Mouse (Mus musculus) B cell, adult 67 days (primary cell): Measurements from ENCODE around the gene Rtn3. TPM values are rescaled to one million over a fixed set of nuclear protein-coding genes. Genes with fewer than 3 reads are reported as not detected.

ENCODE experiments used
- total RNA-seq, 2 experiments: library from RNA; stranded (reverse); gene quantifications; 4 replicates each; pipeline ENCODE4 v1.2.4; 2023

Rtn3 gene
- 10 to 100 TPM; 57.4 to 63.0 TPM for total RNA-seq

DNA sequence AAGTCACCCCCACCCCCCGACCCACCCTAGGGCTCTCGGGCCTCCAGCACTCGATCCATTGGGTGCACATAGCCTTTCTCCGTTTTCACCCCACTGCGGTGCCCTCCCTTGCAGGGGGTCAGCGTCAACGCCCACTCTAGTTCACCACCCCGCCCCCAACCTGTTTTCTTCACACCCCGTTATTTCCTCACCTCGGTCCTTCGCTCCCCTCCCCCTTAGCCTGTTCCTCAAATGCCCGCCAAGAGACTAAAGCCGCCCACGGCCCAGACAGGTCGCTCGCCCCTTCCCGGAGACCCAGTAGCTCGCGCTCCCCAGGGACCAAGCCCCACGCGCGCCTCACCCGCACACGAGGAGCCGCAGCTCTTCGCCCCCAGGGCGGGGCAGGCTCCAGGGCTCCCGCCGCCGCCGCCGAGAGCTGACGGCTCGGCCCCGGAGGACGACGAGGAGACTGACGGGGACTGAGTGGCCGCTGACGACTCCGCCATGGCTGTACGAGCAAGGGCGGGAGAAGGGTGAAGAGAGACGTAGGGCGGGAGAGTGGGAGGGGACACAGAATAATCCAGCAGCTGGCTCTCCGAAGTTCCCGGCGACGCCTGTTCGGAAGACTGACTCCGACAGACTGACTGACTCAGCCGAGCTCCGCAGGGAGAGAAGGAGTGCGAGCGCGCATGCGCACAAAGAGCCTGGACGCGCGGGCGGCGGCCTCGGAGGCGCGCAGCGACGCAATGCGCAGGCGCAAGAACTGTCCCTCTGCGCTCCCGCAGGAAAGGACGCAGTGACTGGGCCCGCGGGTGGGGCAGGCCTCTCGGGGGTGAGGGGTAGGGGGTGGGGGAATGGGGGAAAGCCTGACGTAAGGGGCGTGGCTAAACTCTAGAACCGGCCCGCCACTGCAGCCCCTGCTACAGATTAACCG, at the start of gene Rtn3:
Gene Rtn3, minus strand, starts transcription at position 683 of the 913 bp plus-strand sequence.

DNA sequence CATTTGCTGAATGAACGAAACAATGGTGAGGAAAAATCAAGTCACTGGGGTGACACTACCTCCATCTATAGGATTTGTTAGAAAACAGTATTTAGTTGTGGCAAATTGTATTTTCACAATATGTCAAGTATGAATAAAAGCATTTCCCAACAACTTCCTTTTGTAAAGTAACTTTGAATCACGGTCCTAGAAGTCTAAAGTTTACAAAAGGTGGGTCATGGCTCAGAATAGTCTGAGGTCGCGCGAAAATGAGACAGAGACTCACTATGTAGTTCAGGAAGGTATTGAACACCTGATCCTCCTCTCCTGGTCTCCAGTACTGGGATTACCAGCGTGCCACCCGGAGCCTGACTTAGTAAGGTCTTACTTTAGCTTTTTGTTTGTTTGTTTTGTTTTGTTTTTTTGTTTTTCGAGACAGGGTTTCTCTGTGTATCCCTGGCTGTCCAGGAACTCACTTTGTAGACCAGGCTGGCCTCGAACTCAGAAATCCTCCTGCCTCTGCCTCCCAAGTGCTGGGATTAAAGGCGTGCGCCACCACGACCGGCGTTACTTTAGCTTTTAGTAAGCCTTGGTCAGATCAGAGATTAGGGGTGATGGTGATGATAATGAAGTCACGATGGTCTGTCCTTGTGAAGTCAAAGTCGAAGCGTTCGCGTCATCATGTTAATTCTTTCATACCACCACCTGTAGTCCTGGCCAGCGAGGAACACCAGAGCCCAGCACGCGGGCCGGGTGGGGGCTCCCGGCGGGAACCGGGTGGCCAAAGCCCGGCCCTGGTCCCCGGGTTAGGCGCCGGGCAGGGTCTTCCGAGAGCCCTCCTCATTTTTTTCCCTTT, 10.5 kb upstream of the Rtn3 start, which contains the start of gene Atl3:
Gene Atl3, plus strand, starts transcription at position 689 of the 835 bp plus-strand sequence.

DNA sequence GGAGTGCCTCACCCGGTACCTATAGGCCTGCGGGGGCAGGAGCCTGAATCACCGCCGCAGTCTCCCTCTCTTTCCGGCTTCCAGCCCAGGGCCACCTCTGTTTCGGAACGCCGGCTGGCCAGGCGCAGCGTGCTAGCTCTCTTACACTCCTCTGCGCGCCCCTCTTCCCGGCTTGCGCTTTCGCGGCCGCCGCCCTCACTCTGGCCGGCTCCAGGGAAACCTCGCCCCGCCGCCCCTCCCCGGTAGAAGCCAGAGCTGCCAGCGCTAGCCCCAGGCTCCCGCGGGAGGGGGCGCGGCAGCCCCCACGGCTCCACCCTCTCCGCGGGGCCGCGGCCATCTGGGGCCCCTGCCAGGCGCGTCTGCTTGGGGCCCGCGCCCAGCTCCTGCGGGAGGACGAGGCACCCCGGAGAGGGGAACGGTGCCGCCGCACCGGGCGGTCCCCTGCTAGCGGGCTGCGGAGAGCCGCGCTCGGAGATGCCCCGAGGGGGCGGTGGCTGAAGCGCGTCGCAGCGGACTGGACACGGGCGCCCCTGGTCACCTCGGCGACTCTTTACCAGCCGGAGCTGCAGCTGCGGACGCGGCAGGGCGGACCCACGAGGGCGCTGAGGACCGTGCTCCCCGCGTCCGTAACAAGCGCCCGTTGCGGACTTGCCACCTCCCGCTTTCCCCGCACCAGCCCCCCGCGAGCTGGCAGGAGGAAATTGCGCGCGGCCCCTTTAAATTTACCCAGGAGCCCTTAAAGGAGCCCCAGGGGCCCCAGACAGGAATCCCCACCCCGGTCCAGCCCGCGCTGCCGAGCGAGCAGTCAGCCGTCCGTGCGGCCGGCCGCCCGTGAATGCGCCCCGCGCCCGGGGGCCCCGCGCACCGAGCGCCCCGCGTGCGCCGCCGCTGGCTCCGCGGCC, 66.0 kb downstream of the Rtn3 start, which contains the start of gene 2700081O15Rik:
Gene 2700081O15Rik, plus strand, starts transcription at position 792 of the 902 bp plus-strand sequence.

DNA sequence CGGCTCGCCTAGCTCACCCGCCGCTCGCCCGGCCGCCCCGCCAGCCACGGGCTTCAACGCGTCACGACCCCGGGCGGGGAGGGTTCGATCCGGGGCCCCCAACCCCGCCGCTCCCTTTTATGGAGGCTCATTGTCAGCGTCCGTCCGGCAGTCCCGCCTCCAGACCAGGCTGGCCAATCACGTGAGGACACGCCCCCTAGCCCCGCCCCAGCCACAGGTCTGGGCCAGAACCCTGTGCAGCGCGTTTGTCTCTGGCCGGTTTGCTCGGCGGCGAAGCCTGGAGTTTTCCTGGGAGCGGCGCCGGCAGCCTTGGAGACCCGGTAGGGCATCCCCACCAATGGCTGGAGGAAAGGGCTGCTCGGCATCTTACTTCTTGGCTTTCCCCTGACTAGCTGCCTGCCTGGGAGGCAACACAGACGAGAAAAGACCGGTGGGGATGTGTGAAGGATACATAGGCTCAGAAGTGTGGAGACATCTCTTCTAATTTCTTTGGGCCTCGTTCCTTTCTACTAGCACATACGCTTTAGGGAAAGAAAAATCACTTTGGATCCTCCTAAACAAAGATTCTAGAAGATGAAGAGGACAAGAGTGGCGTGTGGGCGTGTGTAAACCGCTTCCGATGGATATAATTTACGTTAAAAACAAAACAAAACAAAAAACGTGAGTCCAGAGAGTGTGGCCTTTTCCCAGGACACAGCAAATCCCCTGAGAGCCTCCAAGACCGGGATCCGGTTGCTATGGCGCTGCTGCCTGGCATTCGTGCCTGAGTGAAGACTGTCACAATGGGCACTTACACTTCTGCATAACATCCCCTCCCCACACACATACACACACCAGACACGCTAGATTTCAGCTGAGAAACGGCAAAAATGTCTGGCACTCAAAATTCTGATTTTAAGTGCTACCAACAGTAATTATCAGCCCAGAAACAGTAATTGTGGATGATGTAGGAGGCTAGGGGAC, 99.9 kb downstream of the Rtn3 start, which contains the start of gene Spindoc:
Gene Spindoc, minus strand, starts transcription at position 92 of the 963 bp plus-strand sequence.

Other genes with a start within 250 kb of the Rtn3 start
- 10 to 100 TPM; 53.8 to 54.6 TPM for gene Naa40, start 242.1 kb downstream of the Rtn3 start, total RNA-seq
- 1 to 10 TPM; 2.3 to 2.8 TPM for gene Rcor2, start 216.0 kb downstream of the Rtn3 start, total RNA-seq
- 100 to 1,000 TPM; 200 to 241 TPM for gene Mark2, start 141.4 kb downstream of the Rtn3 start, total RNA-seq
- gene Spindoc, start 100.3 kb downstream of the Rtn3 start, total RNA-seq, result 10 to 100 TPM; 23.6 to 32.4 TPM
- 1 to 10 TPM; 7.4 to 9.5 TPM for gene 2700081O15Rik, start 65.7 kb downstream of the Rtn3 start, total RNA-seq
- 10 to 100 TPM; 55.9 to 56.4 TPM for gene Atl3, start 10.8 kb upstream of the Rtn3 start, total RNA-seq
- 10 to 100 TPM; 12.5 to 12.9 TPM for gene Pla2g16, start 74.2 kb upstream of the Rtn3 start, total RNA-seq
- gene Lgals12, start 123.9 kb upstream of the Rtn3 start, total RNA-seq, result not detected
- gene Hrasls5, start 129.3 kb upstream of the Rtn3 start, total RNA-seq, result not detected
- not detected for gene Slc22a19, start 228.0 kb upstream of the Rtn3 start, total RNA-seq